Mouse (Mus musculus) CD4-positive, CD25-positive, alpha-beta regulatory T cell, adult 2 months (primary cell): ENCODE data around the gene Rabgap1.
"Not testable (repeated sequence)": the region's sequence is repeated elsewhere in the genome, so short reads cannot be mapped to it uniquely, and the experiment has no call there.

Experiments
- DNase-seq: peaks from one replicate; pipeline ENCODE4 v3.0.0-alpha.2; 2012; ENCODE audit warnings: low read depth, low spot score

The Rabgap1 gene

GRCm38 (mm10) chr2:37442611-37443591 lies at the start of gene Rabgap1, which contains the start of the genes Zbtb26 and Zbtb6:
Rabgap1 (plus strand) TSS chr2:37443279.
Zbtb26 (minus strand) TSS chr2:37443135.
Zbtb6 (minus strand) TSS chr2:37443171.
- peak; percentile 93 for DNase-seq

DNA sequence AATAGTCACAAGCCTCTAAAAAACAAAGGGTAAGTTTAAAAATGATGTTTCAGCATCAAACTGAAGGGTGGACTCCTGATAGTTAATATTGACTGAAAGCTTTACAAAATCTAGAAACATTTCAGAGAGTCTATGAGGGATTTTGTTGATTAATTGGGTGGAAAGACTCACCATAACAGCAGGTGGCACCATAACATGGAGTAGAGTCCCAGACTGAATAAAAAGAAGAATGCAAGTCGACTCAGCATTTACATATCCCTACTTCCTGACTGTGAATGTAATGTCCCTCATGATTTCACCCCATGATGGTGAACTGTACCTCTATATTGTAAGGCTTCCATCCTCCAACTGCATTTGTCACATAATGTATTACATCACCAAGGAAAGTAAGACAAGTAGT lies 47.5 kb upstream of the Rabgap1 start:
- peak; percentile 33 for DNase-seq

DNA sequence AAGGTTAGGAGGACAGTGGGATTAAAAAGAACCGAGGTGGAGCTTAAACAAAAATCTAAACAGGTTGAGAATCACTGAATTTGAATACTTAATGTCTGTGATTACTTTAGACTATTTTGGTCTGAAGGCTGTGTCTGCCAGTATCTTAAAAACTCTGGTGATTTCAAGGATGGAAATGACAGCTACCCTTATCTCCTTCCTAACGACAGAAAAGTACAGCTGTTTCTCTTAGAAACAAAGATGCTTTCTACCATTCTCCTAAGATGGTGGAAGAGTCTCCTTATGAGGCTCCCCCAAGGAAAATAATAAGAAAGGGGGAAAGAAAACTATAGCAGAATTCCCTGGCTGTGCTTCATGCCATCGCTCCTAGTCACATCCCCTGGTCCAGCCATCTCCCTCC lies 21.2 kb upstream of the Rabgap1 start:
- no peak for DNase-seq

DNA sequence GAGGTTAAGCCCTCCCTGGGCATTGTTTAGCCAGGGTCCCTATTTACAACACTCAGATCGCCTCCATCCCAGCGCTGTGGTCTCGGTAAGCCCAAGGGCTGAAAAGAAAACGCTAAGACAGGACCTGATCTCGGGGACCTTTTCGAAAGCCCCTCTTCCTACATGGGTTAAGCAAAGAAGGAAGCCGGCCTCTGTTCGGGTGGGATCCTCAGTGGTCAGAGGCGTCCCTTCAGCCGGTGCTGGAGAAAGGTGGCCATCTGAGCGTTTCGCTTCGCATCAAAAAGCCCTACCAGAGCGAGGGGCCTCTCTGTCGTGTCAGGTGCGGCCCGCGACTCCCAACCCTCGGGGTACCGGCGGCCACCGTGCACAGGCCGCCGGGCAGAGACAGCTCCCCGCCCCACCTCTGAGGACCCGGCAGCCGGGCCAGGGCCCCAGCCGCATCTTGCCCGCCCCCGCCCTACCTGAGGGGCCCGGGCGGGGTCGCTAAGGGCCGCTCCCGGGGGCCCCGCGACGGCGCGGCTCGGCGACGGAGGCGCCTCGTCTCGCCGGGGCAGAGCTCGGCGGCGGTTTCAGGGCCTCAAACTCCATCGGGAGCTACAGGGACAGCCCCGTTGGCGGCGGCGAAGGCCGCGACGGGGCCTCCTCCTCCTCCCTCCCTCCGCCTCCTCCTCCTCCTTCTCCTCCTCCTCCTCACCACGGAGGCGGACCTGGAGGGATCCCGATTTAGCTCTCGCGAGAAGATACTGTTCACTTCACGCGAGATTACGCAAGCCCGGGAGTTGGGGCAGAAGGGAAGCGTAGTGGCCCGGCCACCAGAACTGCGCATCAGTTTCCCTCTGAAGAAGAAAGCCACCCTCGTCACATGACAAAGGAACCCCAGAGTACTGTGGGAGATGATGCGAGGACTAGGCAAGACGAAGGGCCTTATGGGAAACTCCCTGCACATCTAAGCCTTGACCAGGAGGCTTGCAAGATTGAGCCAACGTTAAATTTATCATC lies 20.5 kb upstream of the Rabgap1 start, which contains the start of gene Rc3h2:
Gene Rc3h2, minus strand, starts transcription at position 598 of the 999 bp plus-strand sequence.
- DNase-seq, result peak; percentile 97

DNA sequence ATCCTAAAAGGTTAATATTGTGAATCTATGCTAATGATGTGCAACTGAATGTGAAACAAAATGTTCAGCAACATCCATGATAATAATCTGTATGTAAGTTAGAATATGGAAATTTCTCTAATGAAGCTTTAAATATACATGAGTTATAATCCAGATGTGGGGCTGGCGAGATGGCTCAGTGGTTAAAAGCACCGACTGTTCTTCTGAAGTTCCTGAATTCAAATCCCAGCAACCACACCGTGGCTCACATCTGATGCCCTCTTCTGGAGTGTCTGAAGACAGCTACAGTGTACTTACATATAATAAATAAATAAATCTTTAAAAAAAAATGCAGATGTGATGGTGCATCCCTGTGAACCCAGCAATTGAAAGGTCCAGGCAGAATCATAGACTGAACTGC lies 19.4 kb upstream of the Rabgap1 start:
- peak; percentile 28 for DNase-seq

DNA sequence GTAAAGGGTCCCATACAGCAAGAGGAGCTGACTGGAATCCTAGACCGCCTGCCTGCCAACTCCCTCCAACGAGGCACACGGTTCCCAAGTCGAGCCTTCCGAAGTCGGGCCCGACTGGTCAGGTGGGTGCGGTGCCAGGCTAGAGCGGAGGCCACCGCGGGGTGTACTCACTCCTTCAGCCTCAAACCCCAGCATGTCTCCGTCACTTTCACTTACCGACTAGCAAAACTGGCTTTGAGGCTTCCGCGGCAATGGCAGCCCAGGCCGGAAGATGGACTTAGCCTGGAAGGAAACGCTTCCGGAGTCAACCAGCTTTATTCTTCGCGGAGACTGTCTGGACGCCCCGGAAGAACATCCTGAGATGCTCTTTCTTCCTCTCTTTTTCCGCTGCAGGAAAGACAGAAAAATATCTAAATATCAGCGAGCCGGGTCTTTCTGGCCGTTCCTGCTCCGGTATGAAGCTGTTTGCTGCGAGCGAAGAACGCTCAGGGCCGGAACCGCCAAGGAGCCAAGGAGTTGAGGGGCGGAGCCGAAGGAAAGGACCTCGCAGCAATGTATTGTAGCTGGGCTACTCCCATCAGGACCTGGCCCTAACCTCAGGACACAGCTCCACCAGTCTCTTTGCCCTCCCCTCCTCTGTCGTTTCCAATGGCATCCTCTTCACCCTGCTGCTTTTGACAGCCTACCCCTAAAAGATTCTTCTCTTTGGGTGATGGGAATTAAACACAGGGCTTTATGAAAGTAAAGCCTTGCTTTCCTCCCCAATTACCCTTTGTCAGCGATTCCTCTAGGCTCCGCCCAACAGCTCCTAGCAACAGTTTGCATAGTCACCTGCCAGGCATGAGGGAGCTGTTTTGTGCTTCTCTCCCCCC lies 12.2 kb upstream of the Rabgap1 start:
- peak; percentile 92 for DNase-seq

- no peak for DNase-seq
Measured at GRCm38 (mm10) chr2:37431609-37432008, 11.5 kb upstream of the Rabgap1 start.

DNA sequence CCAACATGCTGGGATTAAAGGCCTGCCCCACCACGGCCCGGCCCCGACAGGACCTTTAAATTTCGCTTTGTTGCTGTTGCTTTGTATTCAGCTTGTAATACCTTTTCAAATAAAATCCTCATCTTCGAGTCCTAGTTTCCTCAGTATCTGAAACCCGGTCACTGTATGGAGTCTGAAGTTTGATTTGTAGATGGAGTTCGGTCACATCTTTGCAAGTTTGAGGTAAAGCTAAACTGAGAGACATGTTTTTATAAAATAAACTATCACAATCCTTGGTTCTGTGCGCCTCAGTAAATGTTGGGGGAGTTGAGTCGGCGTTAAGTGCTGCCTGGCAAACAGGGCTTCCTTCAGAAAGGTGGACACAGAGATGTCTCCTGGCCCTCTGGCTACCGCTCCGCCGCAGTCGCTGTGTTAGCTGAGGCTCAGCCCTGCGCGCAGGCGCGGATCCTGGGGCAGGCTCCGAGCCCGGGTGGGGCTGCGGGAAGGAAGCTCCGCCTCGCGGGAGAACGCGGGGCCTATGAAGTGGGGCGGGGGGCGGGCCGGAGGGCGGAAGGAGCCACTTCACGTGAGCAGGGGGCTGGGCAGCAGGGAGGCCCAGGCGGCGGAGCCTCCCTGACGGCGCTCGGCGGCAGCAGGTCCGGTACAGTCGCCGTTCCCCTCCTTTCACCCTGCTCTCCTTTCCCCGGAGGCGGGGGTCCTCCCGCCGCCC lies 8.7 kb downstream of the Rabgap1 start:
- peak; percentile 97 for DNase-seq

DNA sequence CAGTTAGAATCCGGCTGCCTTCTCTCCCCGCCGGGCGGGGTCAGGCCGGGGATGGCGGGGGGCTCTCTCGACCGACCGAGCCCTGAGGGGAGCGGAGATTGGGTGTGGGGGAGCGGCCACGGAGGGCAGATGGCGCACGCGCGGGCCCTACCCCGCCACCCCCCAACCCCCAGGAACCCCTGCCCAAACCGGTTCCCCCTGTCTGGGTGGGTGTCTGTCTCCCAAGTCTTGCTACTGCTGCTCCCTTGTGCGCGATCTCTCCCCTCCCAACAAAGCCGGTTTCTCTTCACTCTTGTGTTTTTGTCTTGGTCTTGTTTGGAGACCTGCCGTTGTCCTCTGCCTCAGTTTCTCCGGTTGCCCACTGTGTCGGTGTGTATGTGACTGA lies 9.3 kb downstream of the Rabgap1 start:
- DNase-seq, result no peak

GRCm38 (mm10) chr2:37460707-37461106 lies 17.6 kb downstream of the Rabgap1 start:
- DNase-seq, result no peak

DNA sequence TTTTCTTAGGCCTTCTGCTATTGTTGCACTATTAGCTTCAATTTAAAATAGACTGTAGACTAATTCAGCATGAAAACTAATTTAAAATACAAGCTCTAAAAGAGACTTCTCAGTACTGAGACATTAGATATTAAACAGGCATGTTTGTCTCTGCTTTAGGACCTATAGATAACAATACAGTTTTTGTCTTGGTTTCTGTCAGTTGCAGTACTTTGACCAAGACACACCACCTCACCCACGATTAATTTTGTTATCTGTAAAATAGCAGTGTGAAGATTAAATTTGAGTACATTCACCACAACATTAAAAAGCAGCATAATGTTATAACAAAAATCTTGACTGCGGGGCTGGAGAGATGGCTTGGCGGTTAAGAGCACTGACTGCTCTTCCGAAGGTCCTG lies 23.2 kb downstream of the Rabgap1 start:
- no peak for DNase-seq

- DNase-seq, result no peak
Measured at GRCm38 (mm10) chr2:37479559-37479958, 36.5 kb downstream of the Rabgap1 start.

- no peak for DNase-seq
Measured at GRCm38 (mm10) chr2:37480039-37480438, 37.0 kb downstream of the Rabgap1 start.

DNA sequence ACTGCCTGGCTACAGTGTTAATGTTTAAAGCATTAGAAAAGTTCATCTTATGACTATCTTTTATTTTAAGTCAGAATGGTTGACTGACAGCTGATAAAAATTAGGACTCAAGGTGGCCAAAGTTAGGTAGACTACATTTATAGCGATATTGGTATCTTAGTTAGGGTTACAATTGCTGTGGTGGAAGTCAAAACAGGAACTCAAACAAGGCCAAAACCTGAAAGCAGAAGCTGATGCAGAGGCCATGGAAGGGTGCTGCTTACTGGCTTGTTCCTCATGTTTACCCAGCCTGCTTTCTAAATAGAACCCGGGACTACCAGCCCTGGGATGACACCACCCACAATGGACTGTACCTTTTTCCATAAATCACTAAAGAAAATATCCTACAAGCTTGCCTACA lies 41.1 kb downstream of the Rabgap1 start:
- no peak for DNase-seq

DNA sequence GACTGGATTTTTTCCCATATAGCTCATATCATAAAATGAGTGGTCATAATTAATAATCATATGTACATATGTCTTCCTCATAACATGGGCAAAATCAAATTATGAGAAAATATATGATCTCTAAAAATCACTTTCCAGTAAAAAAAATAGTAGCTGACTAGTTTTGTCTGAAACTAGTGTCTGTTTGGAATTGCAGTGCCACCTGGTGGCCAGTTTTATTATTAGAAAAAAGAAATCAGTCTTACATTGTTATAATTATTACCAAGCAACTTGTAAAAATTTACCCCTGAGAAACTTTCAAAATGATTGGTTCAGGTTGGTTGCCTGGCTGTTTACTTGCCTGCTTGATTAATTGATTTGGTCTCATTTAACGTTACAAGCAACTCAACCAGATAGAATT lies 42.3 kb downstream of the Rabgap1 start:
- peak; percentile 73 for DNase-seq

DNA sequence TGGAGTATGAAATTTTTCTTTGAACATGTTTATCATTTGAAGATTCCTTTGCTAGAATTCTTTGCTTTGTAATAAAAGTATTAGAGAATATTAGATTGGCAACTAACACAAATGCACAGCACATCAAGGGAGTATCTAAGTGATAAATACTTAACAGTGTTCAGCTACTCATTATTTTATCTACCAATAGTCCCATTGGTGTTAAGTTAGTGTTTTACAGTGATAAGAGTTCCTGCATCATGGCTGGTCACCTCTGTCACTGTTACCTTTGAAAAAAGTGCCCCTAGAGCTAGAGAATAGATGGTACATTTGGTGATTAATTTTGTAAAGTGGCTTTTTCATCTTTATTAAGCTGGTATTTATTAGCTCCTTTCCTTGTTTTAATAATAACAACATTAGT lies 43.3 kb downstream of the Rabgap1 start:
- DNase-seq, result no peak

DNA sequence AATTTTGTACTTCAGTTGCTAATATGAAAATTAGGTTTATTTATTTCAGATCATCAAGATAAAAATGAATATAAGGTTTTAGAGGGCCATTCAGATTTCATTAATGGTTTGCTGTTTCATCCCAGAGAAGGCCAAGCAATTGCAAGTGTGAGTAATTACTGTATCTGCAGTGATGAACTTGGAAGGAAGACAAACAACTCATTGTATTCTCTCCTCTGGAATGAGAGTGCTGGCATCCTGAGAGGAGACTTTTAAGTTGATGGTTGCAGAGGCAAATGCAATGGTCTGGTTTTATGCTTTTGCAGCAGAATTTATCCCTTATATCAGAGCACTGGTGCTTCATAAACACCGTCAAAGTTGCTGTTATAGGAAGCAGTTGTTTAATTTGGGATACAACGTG lies 45.9 kb downstream of the Rabgap1 start:
- no peak for DNase-seq

DNA sequence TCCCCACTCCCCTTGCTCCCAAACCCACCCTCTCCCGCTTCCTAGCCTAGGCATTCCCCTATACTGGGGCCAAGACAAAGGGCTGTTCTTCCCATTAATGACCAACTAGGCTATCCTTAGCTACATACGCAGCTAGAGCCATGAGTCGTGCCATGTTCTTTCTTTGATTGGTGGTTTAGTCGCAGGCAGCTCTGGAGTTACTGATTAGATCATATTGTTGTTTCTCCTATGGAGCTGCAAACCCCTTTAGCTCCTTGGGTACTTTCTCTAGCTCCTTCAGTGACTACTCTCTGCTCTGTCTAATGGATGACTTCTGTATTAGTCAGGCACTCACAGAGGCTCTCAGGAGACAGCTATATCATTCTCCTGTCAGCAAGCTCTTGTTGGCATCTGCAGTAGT lies 54.2 kb downstream of the Rabgap1 start:
- DNase-seq, result no peak

GRCm38 (mm10) chr2:37505856-37506255 lies 62.8 kb downstream of the Rabgap1 start:
- DNase-seq, result not testable (repeated sequence)
